Mouse (Mus musculus): ENCODE data around the gene Bace1.

Gene Bace1

DNA sequence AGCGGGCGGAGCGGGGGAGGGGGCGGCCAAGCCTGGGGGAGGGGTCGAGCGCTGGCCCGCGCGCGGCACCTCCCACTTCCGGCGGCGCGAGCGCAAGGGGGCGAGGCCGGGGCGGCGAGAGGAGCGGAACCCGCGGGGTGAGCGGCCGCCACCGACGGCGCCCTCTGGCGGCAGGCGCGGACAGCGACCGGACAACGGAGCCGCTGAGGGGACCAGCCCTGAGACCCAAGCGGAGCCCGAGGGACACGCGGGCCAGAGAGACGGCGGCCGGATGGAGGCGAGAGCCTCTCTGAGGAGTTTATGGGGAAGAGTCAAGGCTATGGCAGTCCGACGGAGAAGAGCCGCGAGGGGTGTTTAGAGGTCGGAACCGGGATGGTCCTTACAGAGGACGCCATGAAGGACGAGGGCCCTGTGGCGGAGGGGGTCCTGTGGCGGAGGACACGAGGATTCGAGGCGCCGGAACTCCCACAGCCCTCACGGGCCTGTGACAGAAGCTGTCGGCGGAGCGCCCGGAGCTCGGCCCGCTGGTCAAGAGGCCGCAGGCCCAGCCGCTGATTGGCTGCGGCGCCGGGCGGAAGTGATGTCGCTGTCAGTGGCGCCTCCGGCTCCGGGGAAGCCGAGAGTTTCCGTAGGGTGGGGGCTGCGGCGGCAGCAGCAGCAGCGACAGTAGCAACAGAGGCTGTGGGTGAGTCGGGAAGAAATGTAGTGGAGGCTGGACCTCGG is 68.1 kb downstream of the Bace1 start, which contains the start of the genes Pcsk7 and Rnf214:
Pcsk7 (plus strand) TSS at position 143 of the 723 bp plus-strand sequence.
Rnf214 (minus strand) TSS at position 557 of the 723 bp plus-strand sequence.
- peak; percentile 94 for DNase-seq

DNA sequence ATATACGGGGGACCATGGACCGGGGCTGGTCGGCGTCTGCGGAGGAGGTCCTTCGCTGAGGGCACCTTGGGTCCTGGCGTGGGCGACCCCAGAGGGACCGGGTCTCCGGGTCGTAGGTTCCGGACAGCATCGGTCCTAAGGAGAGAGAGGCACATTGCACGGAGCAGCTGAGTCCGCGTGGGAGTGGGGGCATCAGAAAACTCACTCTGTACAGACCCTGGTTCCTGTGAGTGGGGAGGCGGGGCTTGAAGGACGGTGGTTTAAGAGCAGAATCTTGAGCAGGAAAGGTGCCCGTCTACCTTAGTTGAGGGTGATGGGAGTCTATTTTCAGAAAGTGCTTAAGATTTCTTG is 68.7 kb downstream of the Bace1 start:
- no peak for DNase-seq

DNA sequence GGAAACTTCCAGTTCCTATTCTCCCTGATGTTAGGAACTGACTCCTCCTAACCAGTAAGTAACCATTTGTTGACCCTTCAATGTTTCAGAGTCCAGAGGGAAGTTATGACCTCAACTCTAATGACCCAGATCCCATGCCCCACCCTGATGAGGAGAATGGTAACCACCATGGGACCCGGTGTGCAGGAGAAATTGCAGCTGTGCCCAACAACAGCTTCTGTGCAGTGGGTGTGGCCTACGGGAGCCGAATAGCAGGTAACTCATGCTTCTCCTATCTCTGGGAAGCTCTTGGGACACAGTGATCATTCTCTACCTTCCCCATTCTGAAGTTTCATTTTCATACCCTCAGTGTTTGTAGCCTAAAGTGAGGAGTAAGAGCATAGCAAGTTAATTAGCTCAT is 72.6 kb downstream of the Bace1 start:
- DNase-seq: no peak

DNA sequence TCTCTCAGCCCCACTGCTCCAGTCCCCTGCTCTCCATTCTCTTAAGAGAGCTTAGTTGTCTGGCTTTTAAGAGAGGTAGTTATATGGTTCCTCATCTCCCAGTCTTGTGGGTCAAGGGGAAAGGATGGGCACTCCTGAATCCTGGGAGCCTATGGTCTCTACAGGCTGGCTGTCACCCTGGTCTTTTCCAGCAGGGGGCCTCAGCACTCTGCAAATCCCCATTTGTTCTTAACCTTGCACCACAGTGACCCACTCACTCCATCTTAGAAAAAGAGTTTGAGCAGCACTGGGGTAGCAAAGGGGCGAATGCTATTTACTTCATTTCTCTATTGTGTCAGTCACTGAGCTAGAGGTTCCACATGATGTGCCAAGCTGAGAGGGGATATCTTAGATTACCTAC is 73.3 kb downstream of the Bace1 start:
- peak; percentile 43 for DNase-seq
